Mouse (Mus musculus) frontal cortex, postnatal 14 days (tissue): ENCODE results near the gene Anks1b.
A peak's percentile ranks its signal among the peaks of the same experiment; 100 is the strongest.

ENCODE experiments used
- DNase-seq, 2 experiments: peaks; one replicate each; pipeline ENCODE4 v3.0.0; 2022; ENCODE audit warnings: low spot score in 2 of 2

Gene Anks1b

GRCm38 (mm10) chr10:90169941-90170580 is 296.8 kb downstream of the Anks1b start:
- DNase-seq: no peak

GRCm38 (mm10) chr10:90190366-90190765 is 317.1 kb downstream of the Anks1b start:
- no peak for DNase-seq

GRCm38 (mm10) chr10:90196936-90197335 is 323.6 kb downstream of the Anks1b start:
- no peak for DNase-seq

- no peak for DNase-seq
Measured at GRCm38 (mm10) chr10:90210044-90210443, 336.7 kb downstream of the Anks1b start.

GRCm38 (mm10) chr10:90220470-90220869 is 347.2 kb downstream of the Anks1b start:
- no peak for DNase-seq

- DNase-seq: no peak
Measured at GRCm38 (mm10) chr10:90222793-90223495, 349.6 kb downstream of the Anks1b start.

- no peak for DNase-seq
Measured at GRCm38 (mm10) chr10:90235273-90235672, 362.0 kb downstream of the Anks1b start.

GRCm38 (mm10) chr10:90237290-90237689 is 364.0 kb downstream of the Anks1b start:
- DNase-seq: no peak

- no peak for DNase-seq
Measured at GRCm38 (mm10) chr10:90258944-90259714, 385.8 kb downstream of the Anks1b start.

GRCm38 (mm10) chr10:90271321-90271720 is 398.0 kb downstream of the Anks1b start:
- DNase-seq: no peak

- no peak for DNase-seq
Measured at GRCm38 (mm10) chr10:90273311-90273710, 400.0 kb downstream of the Anks1b start.

- no peak for DNase-seq
Measured at GRCm38 (mm10) chr10:90286589-90286988, 413.3 kb downstream of the Anks1b start.

GRCm38 (mm10) chr10:90303249-90303648 is 429.9 kb downstream of the Anks1b start:
- DNase-seq: no peak

GRCm38 (mm10) chr10:90306156-90306555 is 432.8 kb downstream of the Anks1b start:
- no peak for DNase-seq

- DNase-seq: peak in 1 of 2 experiments; percentile 7
Measured at GRCm38 (mm10) chr10:90307931-90308555, 434.7 kb downstream of the Anks1b start.

GRCm38 (mm10) chr10:90329781-90330180 is 456.5 kb downstream of the Anks1b start:
- DNase-seq: no peak

GRCm38 (mm10) chr10:90345394-90345793 is 472.1 kb downstream of the Anks1b start:
- no peak for DNase-seq

GRCm38 (mm10) chr10:90356258-90356657 is 482.9 kb downstream of the Anks1b start:
- no peak for DNase-seq

- DNase-seq: no peak
Measured at GRCm38 (mm10) chr10:90357169-90357907, 484.0 kb downstream of the Anks1b start.

- no peak for DNase-seq
Measured at GRCm38 (mm10) chr10:90369015-90369414, 495.7 kb downstream of the Anks1b start.

GRCm38 (mm10) chr10:90370751-90371150 is 497.4 kb downstream of the Anks1b start:
- DNase-seq: no peak
